ENCODE assay signal across 14 mouse cellular contexts in the genomic region with DNA sequence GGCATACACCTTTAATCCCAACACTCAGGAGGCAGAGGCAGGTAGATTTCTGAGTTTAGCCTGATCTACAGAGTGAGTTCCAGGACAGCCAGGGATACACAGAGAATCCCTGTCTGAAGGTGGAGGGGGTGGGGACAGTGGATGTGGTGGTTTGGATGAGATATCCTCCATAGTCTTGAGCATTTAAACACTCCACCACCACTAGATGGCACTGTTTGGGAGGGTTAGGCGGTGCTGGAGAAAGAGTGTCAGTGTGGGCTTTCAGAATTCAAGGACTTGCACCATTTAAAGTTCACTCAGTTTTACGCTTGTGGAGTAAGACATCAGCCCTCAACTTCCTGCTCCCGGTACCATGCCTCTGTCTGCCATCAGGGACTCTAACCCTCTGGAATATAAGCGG. TPM values are rescaled to one million over a fixed set of nuclear protein-coding genes. Genes with fewer than 3 reads are reported as not detected.
DNase-seq lines count a peak whose midpoint lies in the region; ATAC-seq and TF ChIP-seq lines count a peak whose summit lies in the region.
"Had no signal": no experiment of that assay in that cellular context is flagged by ENCODE, and none has a peak within 500 bp of the region (broad histone marks: within the 10 kb centered on the region; RNA-seq: fewer than 3 reads in every experiment).

No protein-coding gene starts in this region.

- TF ChIP-seq CTCF in kidney, adult 2 months (conservative IDR thresholded peaks at IDR 0.05; ENCODE audit: insufficient read depth, insufficient read length, low read depth, low read length): peak; percentile 19; the same call in 1 of the 2 replicates

- no peak overlapping the region for H3K4me3 ChIP-seq in kidney, adult 2 months (ENCODE audit: insufficient read depth, low read depth, low read length)
- no peak overlapping the region for H3K4me3 ChIP-seq in kidney, embryonic 15.5 days (replicated peaks)
- H3K4me3 ChIP-seq in midbrain, embryonic 16.5 days (ENCODE audit: low read depth, low read length): no peak overlapping the region
- H3K4me3 ChIP-seq: forebrain, embryonic 13.5 days; heart, embryonic 12.5 days; hindbrain, embryonic 10.5 days; myocyte had no signal

- H3K9ac ChIP-seq in kidney, embryonic 15.5 days: no peak overlapping the region
- no peak overlapping the region for H3K9ac ChIP-seq in midbrain, embryonic 16.5 days (ENCODE audit: low read depth, low read length)
- H3K9ac ChIP-seq: forebrain, embryonic 13.5 days; heart, embryonic 12.5 days had no signal

- WGBS in kidney, adult 2 months: 89% methylated on average over 4 of the region's 4 CpGs
- WGBS in kidney, embryonic 15.5 days: 89% methylated on average over 4 of the region's 4 CpGs
- WGBS in midbrain, embryonic 16.5 days: 90% methylated on average over 4 of the region's 4 CpGs

- no peak overlapping the region for H3K4me2 ChIP-seq in kidney, embryonic 15.5 days
- H3K4me2 ChIP-seq in midbrain, embryonic 16.5 days (ENCODE audit: low read length): no peak overlapping the region
- H3K4me2 ChIP-seq: forebrain, embryonic 13.5 days; heart, embryonic 12.5 days had no signal

- peaks cover 7% of the 10 kb centered on the region for H3K9me3 ChIP-seq in kidney, embryonic 15.5 days (replicated peaks)
- H3K9me3 ChIP-seq in midbrain, embryonic 16.5 days (replicated peaks; ENCODE audit: control insufficient read depth, low read length, poor library complexity, severe bottlenecking): no peaks in the 10 kb centered on the region

- no peak for TF ChIP-seq POLR2A in kidney, adult 2 months (IDR thresholded peaks at IDR 0.05; ENCODE audit: low read depth, low read length)

- H3K27ac ChIP-seq in kidney, adult 2 months (ENCODE audit: insufficient read depth, low read depth, low read length): no peak overlapping the region
- no peak overlapping the region for H3K27ac ChIP-seq in kidney, embryonic 15.5 days
- H3K27ac ChIP-seq in midbrain, embryonic 16.5 days (ENCODE audit: low read length): no peak overlapping the region
- H3K27ac ChIP-seq: forebrain, embryonic 13.5 days; hindbrain, embryonic 10.5 days had no signal

- no peak for DNase-seq in kidney, adult 2 months
- DNase-seq in thymus, postnatal 0 days (ENCODE audit: low spot score): peak; percentile 9
- DNase-seq in thymus, adult 18-20 months: no peak
- DNase-seq in R1 (ENCODE audit: low read depth, low spot score): peak; percentile 79
- no peak for DNase-seq in gastrocnemius, adult 8-10 months (ENCODE audit: low spot score in 2 of 2)
- DNase-seq: adrenal gland, adult 2 months; cerebellum, adult 2 months; kidney, adult 11 months had no signal

- H3K4me1 ChIP-seq in kidney, adult 2 months (ENCODE audit: control insufficient read depth, insufficient read depth, low read length): no peaks in the 10 kb centered on the region
- H3K4me1 ChIP-seq in kidney, embryonic 15.5 days: peaks cover 20% of the 10 kb centered on the region
- H3K4me1 ChIP-seq in midbrain, embryonic 16.5 days (ENCODE audit: control insufficient read depth, insufficient read depth, low read length): peaks cover 7% of the 10 kb centered on the region

- H3K27me3 ChIP-seq in kidney, adult 2 months (replicated peaks; ENCODE audit: control insufficient read depth, insufficient read depth, low read length): no peaks in the 10 kb centered on the region
- H3K27me3 ChIP-seq in kidney, embryonic 15.5 days: no peaks in the 10 kb centered on the region
- no peaks in the 10 kb centered on the region for H3K27me3 ChIP-seq in midbrain, embryonic 16.5 days (ENCODE audit: control insufficient read depth, insufficient read depth, low read depth, low read length)
- H3K27me3 ChIP-seq: forebrain, embryonic 13.5 days; heart, embryonic 12.5 days had no signal

- ATAC-seq in kidney, embryonic 15.5 days (replicated peaks; ENCODE audit: low FRiP score): no peak
- no peak for ATAC-seq in midbrain, embryonic 16.5 days
- ATAC-seq: forebrain, embryonic 13.5 days had no signal

- no peaks in the 10 kb centered on the region for H3K36me3 ChIP-seq in kidney, adult 2 months (ENCODE audit: control insufficient read depth, insufficient read depth, low read length)
- no peaks in the 10 kb centered on the region for H3K36me3 ChIP-seq in kidney, embryonic 15.5 days
- H3K36me3 ChIP-seq in midbrain, embryonic 16.5 days (ENCODE audit: control insufficient read depth, insufficient read depth, low read length): no peaks in the 10 kb centered on the region
- H3K36me3 ChIP-seq: heart, embryonic 12.5 days; hindbrain, embryonic 10.5 days had no signal

RNA-seq across cellular contexts. Expression of a gene that starts 4.0 kb away (rescaled TPM):
- polyA plus RNA-seq in kidney, adult 2 months (2012; rRNA removed): 1.0 and 1.3 TPM in 2 replicates
- 29.7 and 29.9 TPM in 2 replicates for polyA plus RNA-seq in kidney, embryonic 15.5 days (2015; fragmentation: Nextera tagmentation; extraction: Ambion mirVana)
- 25.3 and 27.0 TPM in 2 replicates for polyA plus RNA-seq in thymus, postnatal 0 days (2015; fragmentation: Nextera tagmentation; extraction: Ambion mirVana)
- 10 to 100 TPM in 1 of 4 experiments, 1 to 10 TPM in 3; 8.6 to 10.0 (median 9.0) TPM for total RNA-seq in gastrocnemius, adult 8-10 months (2022)
- 4.3 TPM in 2 replicates for polyA plus RNA-seq in midbrain, embryonic 16.5 days (2015; fragmentation: Nextera tagmentation; extraction: Ambion mirVana)

RNA-seq across cellular contexts. Expression of a gene that starts 23.9 kb away (rescaled TPM):
- 1.3 and 1.6 TPM in 2 replicates for polyA plus RNA-seq in kidney, adult 2 months (2012; rRNA removed)
- polyA plus RNA-seq in kidney, embryonic 15.5 days (2015; fragmentation: Nextera tagmentation; extraction: Ambion mirVana): 5.6 and 6.3 TPM in 2 replicates
- 18.6 and 21.3 TPM in 2 replicates for polyA plus RNA-seq in thymus, postnatal 0 days (2015; fragmentation: Nextera tagmentation; extraction: Ambion mirVana)
- 1 to 10 TPM; 3.6 to 8.4 (median 6.4) TPM for total RNA-seq in gastrocnemius, adult 8-10 months (2022)
- polyA plus RNA-seq in midbrain, embryonic 16.5 days (2015; fragmentation: Nextera tagmentation; extraction: Ambion mirVana): 27.3 and 28.2 TPM in 2 replicates

RNA-seq across cellular contexts. Expression of a gene that starts 42.1 kb away (rescaled TPM):
- polyA plus RNA-seq in kidney, adult 2 months (2012; rRNA removed): 1.4 TPM in 2 replicates
- 4.8 and 5.9 TPM in 2 replicates for polyA plus RNA-seq in kidney, embryonic 15.5 days (2015; fragmentation: Nextera tagmentation; extraction: Ambion mirVana)
- polyA plus RNA-seq in thymus, postnatal 0 days (2015; fragmentation: Nextera tagmentation; extraction: Ambion mirVana): 12.1 and 16.0 TPM in 2 replicates
- 10 to 100 TPM in 3 of 4 experiments, 1 to 10 TPM in 1; 4.5 to 15.5 (median 12.5) TPM for total RNA-seq in gastrocnemius, adult 8-10 months (2022)
- polyA plus RNA-seq in midbrain, embryonic 16.5 days (2015; fragmentation: Nextera tagmentation; extraction: Ambion mirVana): 5.0 and 5.6 TPM in 2 replicates

Comparison
In these comparisons a context has a peak if more than half of its experiments do, and no peak if none do; other contexts are left out.
1. DNase-seq: peak in thymus, postnatal 0 days (single experiment) and R1 (single experiment); none in kidney, adult 2 months (single experiment), thymus, adult 18-20 months (0 of 2) and gastrocnemius, adult 8-10 months (0 of 2).